Mouse (Mus musculus) forebrain, embryonic 13.5 days (tissue): Measurements from ENCODE around the gene Rbm26. TPM values are rescaled to one million over a fixed set of nuclear protein-coding genes. Genes with fewer than 3 reads are reported as not detected.

ENCODE experiments used
- polyA plus RNA-seq: library from polyadenylated mRNA; unstranded; fragments of >200 nt; fragmentation: Nextera tagmentation; extraction: Ambion mirVana; gene quantifications from 2 replicates; pipeline ENCODE4 v1.2.1, GENCODE M21; 2015

Gene Rbm26
- polyA plus RNA-seq, 1 experiment from 2014 or later: 41.2 TPM

Other genes starting within 250 kb of the Rbm26 start
- gene Ndfip2, start 81.2 kb upstream of the Rbm26 start, polyA plus RNA-seq: 61.7 and 64.9 TPM in 2 replicates